Comparison of ENCODE assay signal across 18 mouse cellular contexts in the genomic region with DNA sequence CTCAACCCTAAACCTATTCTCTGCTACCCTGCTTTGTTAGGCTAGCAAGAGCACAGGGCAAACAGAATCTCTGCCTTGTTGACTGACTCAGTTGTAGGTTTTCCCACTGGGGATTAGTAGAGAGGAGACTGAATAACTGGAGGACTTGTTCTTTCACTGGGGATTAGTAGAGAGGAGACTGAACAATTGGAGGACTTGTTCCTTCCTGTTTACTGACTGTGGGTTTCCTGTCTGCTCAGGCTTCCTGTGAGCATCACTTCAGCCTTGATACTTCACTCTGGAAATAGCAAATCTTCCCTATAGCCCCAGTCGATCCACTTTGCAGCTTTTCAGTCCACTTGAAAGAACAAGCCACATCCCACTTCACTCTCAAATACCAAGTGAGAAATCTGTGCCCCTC. TPM values are rescaled to one million over a fixed set of nuclear protein-coding genes. Genes with fewer than 3 reads are reported as not detected.
A peak's percentile ranks its signal among the peaks of the same experiment; 100 is the strongest.
DNase-seq lines count a peak whose midpoint lies in the region; ATAC-seq lines count a peak whose summit lies in the region.
"Had no signal": no experiment of that assay in that cellular context is flagged by ENCODE, and none has a peak within 500 bp of the region (broad histone marks: within the 10 kb centered on the region; RNA-seq: fewer than 3 reads in every experiment).

No protein-coding gene starts in this region.

- peak; percentile 64 for ATAC-seq in inflammation-experienced regulatory T-cells, adult 6 months
- ATAC-seq in megakaryocyte-erythroid progenitor cell, adult 5-6 weeks (replicated peaks; ENCODE audit: low FRiP score, low TSS enrichment, poor library complexity, severe bottlenecking): no peak
- no peak for ATAC-seq in erythroid progenitor cell, adult 5-6 weeks (replicated peaks; ENCODE audit: low FRiP score, poor library complexity, severe bottlenecking)
- ATAC-seq: forebrain, embryonic 15.5 days; hindbrain, postnatal 0 days had no signal

- DNase-seq in thymus, postnatal 0 days (ENCODE audit: low spot score): peak; percentile 3
- DNase-seq in thymus, adult 18-20 months: no peak
- peak; percentile 12 for DNase-seq in T-cell, adult 2 months (ENCODE audit: low spot score)
- no peak for DNase-seq in left cerebral cortex, postnatal 36 days (ENCODE audit: low spot score in 2 of 2)
- DNase-seq: adrenal gland, postnatal 14 days; cerebellum, adult 18-20 months; cerebellum, postnatal 10 days; embryo, embryonic 11 days; gastrocnemius, postnatal 10 days; heart, adult 18-20 months; heart, postnatal 14 days had no signal

- intact Hi-C loops in left cerebral cortex, postnatal 36 days (cut with DNase I): no loop called here

RNA-seq across cellular contexts. Expression of a gene that starts 49.4 kb away (rescaled TPM):
- polyA plus RNA-seq in thymus, postnatal 0 days (2015; fragmentation: Nextera tagmentation; extraction: Ambion mirVana): 0.04 and 0.20 TPM in 2 replicates
- polyA plus RNA-seq in inflammation-experienced regulatory T-cells, adult 6 months (2017; shearing (Covaris generic)): not detected
- 1.9 TPM in 1 of 2 replicates, not detected in the other for total RNA-seq in megakaryocyte-erythroid progenitor cell, adult 5-6 weeks (2014; fragmentation: Nextera tagmentation)
- total RNA-seq in megakaryocyte-erythroid progenitor cell, adult 5-6 weeks (2017): 1.8 and 2.0 TPM in 2 replicates
- 2.1 and 4.0 TPM in 2 replicates for total RNA-seq in erythroid progenitor cell, adult 5-6 weeks (2015; ENCODE audit: low replicate concordance)
- 0.26 and 4.7 TPM in 2 replicates for total RNA-seq in erythroid progenitor cell, adult 5-6 weeks (2017; ENCODE audit: low replicate concordance)
- total RNA-seq in left cerebral cortex, postnatal 36 days (2021): 10 to 100 TPM; 10.7 to 20.1 TPM
- total RNA-seq: G1E had no signal
- polyA plus RNA-seq: erythroblast, embryonic 14.5 days; G1E had no signal

Comparison
In these comparisons a context has a peak if more than half of its experiments do, and no peak if none do; other contexts are left out.
1. DNase-seq: peak in thymus, postnatal 0 days (single experiment) and T-cell, adult 2 months (single experiment); none in thymus, adult 18-20 months (0 of 2) and left cerebral cortex, postnatal 36 days (0 of 2).